Mouse (Mus musculus) CD8-positive naive resting alpha-beta T cell, adult 57 days (primary cell): ENCODE results near the gene Gm7579. TPM values are rescaled to one million over a fixed set of nuclear protein-coding genes. Genes with fewer than 3 reads are reported as not detected.

Experiments used
- total RNA-seq: library from RNA; stranded (reverse); gene quantifications from one replicate; pipeline ENCODE4 v1.2.4, GENCODE M21; 2023

The Gm7579 gene
- not detected for total RNA-seq

GRCm38 (mm10) chr7:142211559-142211958, at the start of gene Gm7579:
TSS of gene Gm7579 (plus strand) at chr7:142211859.

GRCm38 (mm10) chr7:142165639-142166038, 46.0 kb upstream of the Gm7579 start, which contains the start of gene Gm4553:
TSS of gene Gm4553 (minus strand) at chr7:142165739.

GRCm38 (mm10) chr7:142175905-142176304, 35.8 kb upstream of the Gm7579 start, which contains the start of gene Krtap5-2:
TSS of gene Krtap5-2 (minus strand) at chr7:142176005.

GRCm38 (mm10) chr7:142190289-142190688, 21.4 kb upstream of the Gm7579 start, which contains the start of gene Gm10153:
TSS of gene Gm10153 (minus strand) at chr7:142190389.

GRCm38 (mm10) chr7:142201064-142201463, 10.6 kb upstream of the Gm7579 start, which contains the start of gene Krtap5-3:
TSS of gene Krtap5-3 (plus strand) at chr7:142201364.

GRCm38 (mm10) chr7:142229871-142230270, 18.2 kb downstream of the Gm7579 start, which contains the start of gene Krtap5-5:
TSS of gene Krtap5-5 (minus strand) at chr7:142229971.

GRCm38 (mm10) chr7:142240978-142241377, 29.3 kb downstream of the Gm7579 start, which contains the start of gene Gm40460:
TSS of gene Gm40460 (minus strand) at chr7:142241078.

GRCm38 (mm10) chr7:142258254-142258653, 46.6 kb downstream of the Gm7579 start, which contains the start of gene Gm2431:
TSS of gene Gm2431 (minus strand) at chr7:142258354.

Other genes starting within 250 kb of the Gm7579 start
- 56.5 TPM for gene Mob2, start 150.8 kb upstream of the Gm7579 start, total RNA-seq
- 3.0 TPM for gene Dusp8, start 116.0 kb upstream of the Gm7579 start, total RNA-seq
- gene Gm45618, start 91.1 kb upstream of the Gm7579 start, total RNA-seq: not detected
- not detected for gene Gm39115, start 75.8 kb upstream of the Gm7579 start, total RNA-seq
- gene Gm45337, start 67.3 kb upstream of the Gm7579 start, total RNA-seq: not detected
- gene Gm29735, start 54.7 kb upstream of the Gm7579 start, total RNA-seq: not detected
- not detected for gene Gm4553, start 46.1 kb upstream of the Gm7579 start, total RNA-seq
- gene Krtap5-2, start 35.9 kb upstream of the Gm7579 start, total RNA-seq: not detected
- gene Gm10153, start 21.5 kb upstream of the Gm7579 start, total RNA-seq: not detected
- not detected for gene Krtap5-3, start 10.5 kb upstream of the Gm7579 start, total RNA-seq
- gene Krtap5-5, start 18.1 kb downstream of the Gm7579 start, total RNA-seq: not detected
- gene Gm40460, start 29.2 kb downstream of the Gm7579 start, total RNA-seq: not detected
- not detected for gene Gm2431, start 46.5 kb downstream of the Gm7579 start, total RNA-seq
- not detected for gene Gm4559, start 62.5 kb downstream of the Gm7579 start, total RNA-seq
- gene Krtap5-1, start 85.3 kb downstream of the Gm7579 start, total RNA-seq: not detected
- not detected for gene Krtap5-4, start 91.7 kb downstream of the Gm7579 start, total RNA-seq
- 14.5 TPM for gene Ifitm10, start 161.9 kb downstream of the Gm7579 start, total RNA-seq
- gene Gm49369, start 170.8 kb downstream of the Gm7579 start, total RNA-seq: 3.6 TPM
- gene Ctsd, start 176.2 kb downstream of the Gm7579 start, total RNA-seq: 213 TPM
- gene Syt8, start 223.0 kb downstream of the Gm7579 start, total RNA-seq: not detected
- gene Tnni2, start 229.9 kb downstream of the Gm7579 start, total RNA-seq: not detected
- gene Lsp1, start 248.9 kb downstream of the Gm7579 start, total RNA-seq: 696 TPM